Mouse (Mus musculus): ENCODE results near the gene Hist2h4. TPM values are rescaled to one million over a fixed set of nuclear protein-coding genes. Genes with fewer than 3 reads are reported as not detected.
"Not testable (repeated sequence)": the region's sequence is repeated elsewhere in the genome, so short reads cannot be mapped to it uniquely, and the experiment has no call there.

Gene Hist2h4
- polyA plus RNA-seq, 1 experiment, result 3.3 TPM

DNA sequence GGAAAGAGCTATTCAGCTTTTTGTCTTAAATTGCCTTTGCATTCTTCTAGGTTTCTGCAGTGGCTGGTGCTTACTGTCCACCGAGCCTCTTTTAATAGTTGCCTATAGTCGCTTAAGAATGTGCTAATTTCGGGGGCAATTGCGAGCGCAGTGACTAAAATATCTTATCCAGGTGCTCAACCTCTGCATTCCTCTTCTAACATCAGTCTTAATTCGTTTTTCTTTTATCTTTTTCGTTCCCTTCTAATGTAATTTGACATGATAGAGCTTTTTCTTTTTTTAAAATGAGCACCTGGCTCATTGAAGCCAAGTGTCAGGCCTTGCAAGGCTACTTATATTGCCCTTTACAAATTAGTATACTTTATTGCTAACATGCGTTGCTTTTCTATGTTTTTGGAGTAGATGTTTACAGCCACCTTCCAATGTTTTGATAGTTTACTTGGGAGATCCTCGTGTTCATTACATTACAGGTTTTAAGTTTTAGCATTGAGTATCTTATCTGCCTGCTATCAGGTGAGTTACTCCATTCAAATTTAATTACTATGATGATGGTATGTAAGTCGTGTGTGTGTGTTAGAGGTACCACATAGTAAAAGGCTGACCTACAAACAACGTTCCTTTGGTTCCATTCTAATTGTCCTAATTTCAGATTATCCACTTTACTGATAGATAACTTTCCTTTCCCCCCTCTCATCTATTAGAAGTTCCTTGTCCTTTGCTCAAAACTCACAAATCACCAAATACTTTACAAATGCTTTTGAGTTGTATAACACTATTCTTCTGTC, 15.6 kb downstream of the Hist2h4 start:
- DNase-seq (ENCODE audit: extremely low spot score in 1 of 2, low spot score in 1 of 2), result no peak

DNA sequence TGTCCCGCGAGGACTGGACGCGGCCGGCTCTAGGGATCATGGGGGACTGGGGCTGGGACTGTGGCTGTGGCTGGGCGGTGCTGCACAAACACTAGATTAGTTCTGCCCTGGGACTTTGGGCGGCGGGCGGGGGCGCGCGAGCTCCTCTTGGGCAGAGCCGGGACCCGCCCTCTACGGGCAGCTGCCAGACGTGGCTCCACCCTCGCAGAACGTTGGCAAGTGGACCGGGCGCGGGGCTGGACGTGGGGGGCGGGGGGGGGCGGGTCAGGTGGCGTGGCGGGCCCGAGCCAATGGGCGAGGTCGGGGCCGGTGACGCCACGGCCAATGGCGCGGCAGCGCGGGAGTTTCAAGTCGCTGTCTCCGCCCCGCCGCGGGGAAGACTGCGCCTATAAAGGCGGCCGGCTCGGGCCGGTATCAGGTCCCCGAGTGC, 16.7 kb downstream of the Hist2h4 start, which contains the start of gene Hist2h3c1:
Gene Hist2h3c1, plus strand, starts transcription at position 259 of the 430 bp plus-strand sequence.
- DNase-seq (ENCODE audit: extremely low spot score in 1 of 2, low spot score in 1 of 2), result not testable (repeated sequence)

DNA sequence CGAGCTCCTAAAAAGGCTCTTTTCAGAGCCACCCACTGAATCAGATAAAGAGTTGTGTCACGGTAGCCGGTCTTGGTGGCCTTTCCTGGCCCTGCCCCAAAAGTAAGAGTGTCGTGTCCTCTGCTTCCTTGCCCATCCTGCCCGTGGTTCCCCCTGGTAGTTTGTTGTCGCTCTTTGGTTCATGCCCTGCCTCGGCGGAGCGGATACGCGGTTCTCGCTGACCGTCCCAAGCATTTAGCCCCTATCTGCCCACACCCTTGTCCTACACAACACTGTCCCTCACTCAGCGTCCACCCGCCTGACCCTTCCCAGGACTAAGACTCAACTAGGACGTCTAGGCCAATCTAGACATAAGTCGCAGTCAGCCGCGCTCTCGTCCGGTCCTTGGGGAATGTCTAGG, 17.1 kb downstream of the Hist2h4 start:
- not testable (repeated sequence) for DNase-seq (ENCODE audit: extremely low spot score in 1 of 2, low spot score in 1 of 2)

DNA sequence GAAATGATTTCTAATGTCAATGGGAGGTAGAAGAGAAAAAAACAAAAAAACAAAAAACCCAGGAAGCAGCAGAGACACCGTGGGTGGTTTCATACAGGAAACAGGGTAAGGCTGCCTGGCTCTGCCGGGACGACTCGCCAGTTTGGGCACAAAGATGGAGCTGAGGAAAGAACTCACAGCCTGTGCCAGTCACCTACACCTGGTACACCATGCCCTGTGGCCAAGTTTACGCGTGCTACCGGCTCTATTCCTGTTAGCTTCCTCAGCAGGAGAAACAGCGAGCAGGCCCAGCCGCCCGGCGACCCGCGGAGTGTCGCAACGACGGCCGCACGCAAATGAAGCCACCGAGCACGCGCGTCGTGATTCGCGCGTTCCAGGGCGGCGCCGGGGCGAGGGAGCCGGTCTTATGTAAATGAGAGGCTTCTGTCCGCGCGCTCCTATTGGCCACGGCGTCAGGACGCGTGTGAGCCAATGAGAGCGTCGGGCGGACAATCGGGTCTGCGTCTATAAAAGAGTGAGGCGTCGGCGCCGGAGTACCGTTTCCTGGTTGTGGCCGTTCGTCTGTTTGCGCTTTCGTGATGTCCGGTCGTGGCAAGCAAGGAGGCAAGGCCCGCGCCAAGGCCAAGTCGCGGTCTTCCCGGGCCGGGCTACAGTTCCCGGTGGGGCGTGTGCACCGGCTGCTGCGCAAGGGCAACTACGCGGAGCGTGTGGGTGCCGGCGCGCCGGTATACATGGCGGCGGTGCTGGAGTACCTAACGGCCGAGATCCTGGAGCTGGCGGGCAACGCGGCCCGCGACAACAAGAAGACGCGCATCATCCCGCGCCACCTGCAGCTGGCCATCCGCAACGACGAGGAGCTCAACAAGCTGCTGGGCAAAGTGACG, 17.9 kb downstream of the Hist2h4 start, which contains the start of gene Hist2h2aa1:
Gene Hist2h2aa1, plus strand, starts transcription at position 495 of the 884 bp plus-strand sequence.
- DNase-seq (ENCODE audit: extremely low spot score in 1 of 2, low spot score in 1 of 2), result peak; percentile 74 to 84

- no peak for DNase-seq (ENCODE audit: extremely low spot score in 1 of 2, low spot score in 1 of 2)
Observed at GRCm38 (mm10) chr3:96243921-96244572, 19.1 kb downstream of the Hist2h4 start.

GRCm38 (mm10) chr3:96240799-96241197, 22.3 kb downstream of the Hist2h4 start:
- DNase-seq (ENCODE audit: extremely low spot score in 1 of 2, low spot score in 1 of 2), result no peak

GRCm38 (mm10) chr3:96239949-96240798, 22.9 kb downstream of the Hist2h4 start, which contains the start of gene Hist2h2aa2:
Hist2h2aa2 (minus strand) TSS chr3:96240276.
- DNase-seq (ENCODE audit: extremely low spot score in 1 of 2, low spot score in 1 of 2), result peak; percentile 88 to 99

DNA sequence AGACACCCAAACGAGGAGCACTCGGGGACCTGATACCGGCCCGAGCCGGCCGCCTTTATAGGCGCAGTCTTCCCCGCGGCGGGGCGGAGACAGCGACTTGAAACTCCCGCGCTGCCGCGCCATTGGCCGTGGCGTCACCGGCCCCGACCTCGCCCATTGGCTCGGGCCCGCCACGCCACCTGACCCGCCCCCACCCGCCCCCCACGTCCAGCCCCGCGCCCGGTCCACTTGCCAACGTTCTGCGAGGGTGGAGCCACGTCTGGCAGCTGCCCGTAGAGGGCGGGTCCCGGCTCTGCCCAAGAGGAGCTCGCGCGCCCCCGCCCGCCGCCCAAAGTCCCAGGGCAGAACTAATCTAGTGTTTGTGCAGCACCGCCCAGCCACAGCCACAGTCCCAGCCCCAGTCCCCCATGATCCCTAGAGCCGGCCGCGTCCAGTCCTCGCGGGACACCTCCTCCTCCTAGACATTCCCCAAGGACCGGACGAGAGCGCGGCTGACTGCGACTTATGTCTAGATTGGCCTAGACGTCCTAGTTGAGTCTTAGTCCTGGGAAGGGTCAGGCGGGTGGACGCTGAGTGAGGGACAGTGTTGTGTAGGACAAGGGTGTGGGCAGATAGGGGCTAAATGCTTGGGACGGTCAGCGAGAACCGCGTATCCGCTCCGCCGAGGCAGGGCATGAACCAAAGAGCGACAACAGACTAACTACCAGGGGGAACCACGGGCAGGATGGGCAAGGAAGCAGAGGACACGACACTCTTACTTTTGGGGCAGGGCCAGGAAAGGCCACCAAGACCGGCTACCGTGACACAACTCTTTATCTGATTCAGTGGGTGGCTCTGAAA, 23.9 kb downstream of the Hist2h4 start, which contains the start of gene Hist2h3c2:
Gene Hist2h3c2, minus strand, starts transcription at position 174 of the 840 bp plus-strand sequence.
- not testable (repeated sequence) for DNase-seq (ENCODE audit: extremely low spot score in 1 of 2, low spot score in 1 of 2)

GRCm38 (mm10) chr3:96237904-96238511, 25.1 kb downstream of the Hist2h4 start:
- DNase-seq (ENCODE audit: extremely low spot score in 1 of 2, low spot score in 1 of 2), result no peak

GRCm38 (mm10) chr3:96237335-96237903, 25.7 kb downstream of the Hist2h4 start:
- no peak for DNase-seq (ENCODE audit: extremely low spot score in 1 of 2, low spot score in 1 of 2)

DNA sequence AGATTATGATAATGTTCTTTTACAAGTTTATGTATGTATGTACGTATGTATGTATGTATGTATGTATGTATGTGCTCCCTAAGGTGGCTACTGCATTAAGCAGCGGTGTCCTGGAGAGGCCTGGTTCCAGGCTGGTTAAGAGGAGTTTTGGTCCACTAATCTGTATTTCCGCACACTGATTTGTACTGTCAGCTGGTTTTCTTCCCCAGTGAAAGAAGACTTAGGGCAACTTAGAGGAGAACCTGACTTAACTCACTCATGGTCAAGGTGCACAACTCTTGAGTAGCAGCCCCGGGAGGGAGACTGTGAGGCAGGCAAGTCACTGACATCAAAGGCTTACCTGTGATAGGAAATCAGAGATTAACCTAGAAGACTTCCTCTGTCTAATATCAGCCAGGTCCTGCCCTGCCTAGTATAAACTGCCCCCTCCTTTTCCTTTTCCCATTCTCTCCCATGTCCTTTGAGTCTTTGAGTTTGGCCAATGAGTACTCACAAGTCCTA, 26.2 kb downstream of the Hist2h4 start:
- no peak for DNase-seq (ENCODE audit: extremely low spot score in 1 of 2, low spot score in 1 of 2)

GRCm38 (mm10) chr3:96235836-96236235, 27.3 kb downstream of the Hist2h4 start:
- no peak for DNase-seq (ENCODE audit: extremely low spot score in 1 of 2, low spot score in 1 of 2)

- no peak for DNase-seq (ENCODE audit: extremely low spot score in 1 of 2, low spot score in 1 of 2)
Observed at GRCm38 (mm10) chr3:96234914-96235313, 28.2 kb downstream of the Hist2h4 start.

DNA sequence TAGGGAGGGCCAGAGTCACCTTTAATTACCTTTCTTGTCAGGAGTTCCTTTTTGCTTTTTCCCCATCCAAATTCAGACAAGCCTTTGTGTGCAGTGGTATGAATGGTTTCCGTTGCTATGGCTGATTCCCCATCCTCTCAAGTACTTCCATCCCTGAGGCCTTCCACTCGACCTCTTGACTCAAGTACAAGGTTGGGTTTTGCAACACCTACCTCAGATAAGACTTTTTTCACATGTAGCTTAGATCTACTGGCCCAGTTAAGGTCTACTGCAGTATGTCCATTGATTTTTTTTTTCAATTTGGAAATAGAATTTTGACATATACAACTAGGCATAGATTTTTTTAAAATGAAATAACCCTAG, 31.4 kb downstream of the Hist2h4 start:
- DNase-seq (ENCODE audit: extremely low spot score in 1 of 2, low spot score in 1 of 2), result no peak

DNA sequence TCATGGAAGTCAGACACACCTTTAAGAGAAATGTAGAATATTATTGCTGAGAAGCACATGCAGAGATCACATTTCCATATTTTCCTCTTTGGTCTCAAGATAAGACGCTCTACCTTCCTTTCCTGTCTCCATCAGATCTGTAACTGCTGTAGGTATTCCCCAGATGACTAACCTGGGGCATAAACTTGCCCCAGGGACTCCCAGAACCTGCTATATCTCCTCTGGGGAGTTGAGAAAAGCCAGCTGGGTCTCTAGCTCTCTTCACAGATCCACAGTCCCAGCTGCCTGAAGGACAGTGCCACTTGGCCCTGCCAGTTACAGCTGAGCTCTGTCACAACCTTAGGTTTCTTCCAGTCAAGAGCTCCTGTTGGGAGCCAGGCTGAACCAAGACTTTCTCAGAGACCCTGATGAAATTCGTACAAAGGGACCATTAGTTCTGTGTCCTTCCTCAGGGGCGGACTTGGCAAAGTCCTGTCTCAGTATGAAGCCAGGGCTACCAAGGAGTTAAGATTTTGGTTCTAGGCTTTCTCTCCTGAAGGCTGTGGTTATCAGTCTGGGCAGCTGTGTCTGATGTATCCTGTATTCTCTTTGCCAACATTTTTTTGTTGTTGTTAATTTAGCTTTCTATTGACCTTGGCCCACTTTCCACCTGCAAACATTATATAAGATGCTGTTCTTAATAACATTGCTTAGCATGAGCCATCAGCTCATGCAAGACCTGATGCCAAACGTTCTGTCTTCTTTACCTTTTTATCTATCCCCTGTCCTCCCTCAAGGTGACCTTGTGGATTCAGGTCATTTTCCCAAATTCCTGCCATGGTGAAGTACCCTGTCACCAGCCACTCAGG, 32.0 kb downstream of the Hist2h4 start:
- no peak for DNase-seq (ENCODE audit: extremely low spot score in 1 of 2, low spot score in 1 of 2)

GRCm38 (mm10) chr3:96230404-96230803, 32.7 kb downstream of the Hist2h4 start:
- no peak for DNase-seq (ENCODE audit: extremely low spot score in 1 of 2, low spot score in 1 of 2)

GRCm38 (mm10) chr3:96228828-96229227, 34.3 kb downstream of the Hist2h4 start:
- no peak for DNase-seq (ENCODE audit: extremely low spot score in 1 of 2, low spot score in 1 of 2)
